ENCODE assay signal across 10 mouse cellular contexts in the genomic region with DNA sequence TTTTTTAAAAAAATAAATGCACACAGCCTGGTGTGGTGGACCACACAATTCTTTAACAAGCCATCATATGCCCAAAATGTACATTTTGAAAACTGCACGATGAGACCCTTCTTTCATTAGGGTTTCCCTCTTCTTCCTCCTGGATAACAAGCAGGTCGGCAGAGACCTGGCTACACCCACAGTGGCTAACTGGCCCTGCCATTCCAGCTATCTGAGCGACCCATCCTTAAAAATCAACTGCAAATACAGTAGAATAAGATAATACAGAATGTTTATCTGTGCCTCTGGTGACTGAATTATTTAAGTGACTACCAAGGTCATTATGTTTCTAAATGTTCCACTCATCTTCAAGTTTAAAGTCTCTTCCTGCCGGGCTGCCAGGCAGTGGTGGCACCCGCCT. TPM values are rescaled to one million over a fixed set of nuclear protein-coding genes. Genes with fewer than 3 reads are reported as not detected.
DNase-seq lines count a peak whose midpoint lies in the region; ATAC-seq and TF ChIP-seq lines count a peak whose summit lies in the region.
"Had no signal": no experiment of that assay in that cellular context is flagged by ENCODE, and none has a peak within 500 bp of the region (broad histone marks: within the 10 kb centered on the region; RNA-seq: fewer than 3 reads in every experiment).

No protein-coding gene starts in this region.

- no peak overlapping the region for H3K27ac ChIP-seq in layer of hippocampus, adult 2 months
- H3K27ac ChIP-seq in embryonic fibroblast, embryonic 13.5 days (ENCODE audit: insufficient read depth, low read length) = no peak overlapping the region; the same call in 1 of the 2 replicates
- no peak overlapping the region for H3K27ac ChIP-seq in limb, embryonic 11.5 days (replicated peaks; ENCODE audit: low read depth, low read length)
- no peak overlapping the region for H3K27ac ChIP-seq in neural tube, embryonic 12.5 days

- no peaks in the 10 kb centered on the region for H3K9me3 ChIP-seq in limb, embryonic 11.5 days (ENCODE audit: control insufficient read depth, low read length)
- no peaks in the 10 kb centered on the region for H3K9me3 ChIP-seq in neural tube, embryonic 12.5 days

- no peaks in the 10 kb centered on the region for H3K27me3 ChIP-seq in limb, embryonic 11.5 days (ENCODE audit: control insufficient read depth, insufficient read depth, low read length)
- H3K27me3 ChIP-seq in neural tube, embryonic 12.5 days (replicated peaks) = no peaks in the 10 kb centered on the region

- 58% methylated on average over 5 of the region's 5 CpGs for WGBS in limb, embryonic 11.5 days
- WGBS in neural tube, embryonic 12.5 days = 52% methylated on average over 5 of the region's 5 CpGs

- H3K9ac ChIP-seq in limb, embryonic 11.5 days (ENCODE audit: low read length) = no peak overlapping the region
- H3K9ac ChIP-seq in neural tube, embryonic 12.5 days = peak overlapping the region; percentile 92; the same call in 1 of the 2 replicates

- peaks cover 3% of the 10 kb centered on the region; the same call in 1 of the 2 replicates for H3K4me1 ChIP-seq in embryonic fibroblast, embryonic 13.5 days (ENCODE audit: control insufficient read depth, insufficient read depth, low read length)
- peaks cover 5% of the 10 kb centered on the region; the same call in 1 of the 2 replicates for H3K4me1 ChIP-seq in limb, embryonic 11.5 days (ENCODE audit: control insufficient read depth, insufficient read depth, low read length)
- H3K4me1 ChIP-seq in neural tube, embryonic 12.5 days = peaks cover 14% of the 10 kb centered on the region

- peak overlapping the region; percentile 92 for H3K4me3 ChIP-seq in layer of hippocampus, adult 2 months
- peak overlapping the region; percentile 90 for H3K4me3 ChIP-seq in embryonic fibroblast, embryonic 13.5 days (ENCODE audit: insufficient read depth, low read length)
- H3K4me3 ChIP-seq in limb, embryonic 11.5 days (ENCODE audit: low read depth, low read length) = peak overlapping the region; percentile 95; the same call in 1 of the 2 replicates
- H3K4me3 ChIP-seq in neural tube, embryonic 12.5 days = peak overlapping the region; percentile 88

- no peak for DNase-seq in layer of hippocampus, adult 2 months (ENCODE audit: low spot score in 2 of 2)
- DNase-seq in layer of hippocampus, adult 18-20 months (ENCODE audit: low spot score in 2 of 2) = no peak
- no peak for DNase-seq in limb, embryonic 11.5 days (ENCODE audit: low spot score)
- DNase-seq in adipocyte (ENCODE audit: low spot score) = no peak
- no peak for DNase-seq in ovary, postnatal 10 days (ENCODE audit: low spot score)
- no peak for DNase-seq in thymus, postnatal 14 days
- DNase-seq: cerebellum, postnatal 10 days; kidney, postnatal 10 days had no signal

- no peak for TF ChIP-seq POLR2A in embryonic fibroblast, embryonic 13.5 days (IDR thresholded peaks at IDR 0.05; ENCODE audit: low read depth, low read length)

- ATAC-seq in limb, embryonic 11.5 days (ENCODE audit: insufficient number of reproducible peaks, low FRiP score, low TSS enrichment, low read depth) = no peak
- ATAC-seq in neural tube, embryonic 12.5 days (ENCODE audit: low FRiP score, low read depth) = no peak

- H3K36me3 ChIP-seq in limb, embryonic 11.5 days (ENCODE audit: control insufficient read depth, insufficient read depth, low read length) = no peaks in the 10 kb centered on the region; the same call in 1 of the 2 replicates
- 0 out of 2 replicates have a peak, but pooled peaks cover 3% of the 10 kb centered on the region for H3K36me3 ChIP-seq in neural tube, embryonic 12.5 days

- H3K4me2 ChIP-seq in limb, embryonic 11.5 days (ENCODE audit: low read depth, severe bottlenecking) = peak overlapping the region; percentile 68; the same call in 1 of the 2 replicates
- peak overlapping the region; percentile 78 for H3K4me2 ChIP-seq in neural tube, embryonic 12.5 days (replicated peaks)

- TF ChIP-seq CTCF in layer of hippocampus, adult 2 months (conservative IDR thresholded peaks at IDR 0.05) = no peak
- no peak for TF ChIP-seq CTCF in embryonic fibroblast, embryonic 13.5 days (IDR thresholded peaks at IDR 0.05; ENCODE audit: borderline replicate concordance, insufficient read depth, low read length)

RNA-seq across cellular contexts. Expression of a gene that starts 2.4 kb away (rescaled TPM):
- 10 to 100 TPM; 36.5 to 36.7 TPM for total RNA-seq in layer of hippocampus, adult 2 months (2021)
- total RNA-seq in layer of hippocampus, adult 18-20 months (2021) = 10 to 100 TPM; 28.4 to 35.9 TPM
- polyA plus RNA-seq in embryonic fibroblast, embryonic 13.5 days (2011; ENCODE audit: insufficient read length, low read depth, missing spikeins) = 132 and 164 TPM in 2 replicates
- polyA plus RNA-seq in limb, embryonic 11.5 days (2014; fragmentation: Nextera tagmentation; extraction: Ambion mirVana) = 138 and 143 TPM in 2 replicates
- polyA plus RNA-seq in neural tube, embryonic 12.5 days (2016; fragmentation: Nextera tagmentation; extraction: Ambion mirVana) = 93.7 and 98.4 TPM in 2 replicates

RNA-seq across cellular contexts. Expression of a gene that starts 25.4 kb away (rescaled TPM):
- 10 to 100 TPM; 49.6 to 50.4 TPM for total RNA-seq in layer of hippocampus, adult 2 months (2021)
- 10 to 100 TPM; 46.8 to 50.3 TPM for total RNA-seq in layer of hippocampus, adult 18-20 months (2021)
- polyA plus RNA-seq in embryonic fibroblast, embryonic 13.5 days (2011; ENCODE audit: insufficient read length, low read depth, missing spikeins) = 81.7 and 105 TPM in 2 replicates
- polyA plus RNA-seq in limb, embryonic 11.5 days (2014; fragmentation: Nextera tagmentation; extraction: Ambion mirVana) = 77.0 and 81.5 TPM in 2 replicates
- 70.5 and 83.8 TPM in 2 replicates for polyA plus RNA-seq in neural tube, embryonic 12.5 days (2016; fragmentation: Nextera tagmentation; extraction: Ambion mirVana)
